Mouse (Mus musculus): Measurements from ENCODE around the gene Zswim4.

Zswim4 gene

GRCm38 (mm10) chr8:84200652-84201544 lies 36.0 kb downstream of the Zswim4 start:
- DNase-seq (ENCODE audit: low spot score in 2 of 2) = peak in 1 of 2 experiments; percentile 27

GRCm38 (mm10) chr8:84200126-84200555 lies 36.7 kb downstream of the Zswim4 start:
- peak in 1 of 2 experiments; percentile 36 for DNase-seq (ENCODE audit: low spot score in 2 of 2)

GRCm38 (mm10) chr8:84199348-84200125 lies 37.3 kb downstream of the Zswim4 start:
- no peak for DNase-seq (ENCODE audit: low spot score in 2 of 2)

GRCm38 (mm10) chr8:84198871-84199270 lies 38.0 kb downstream of the Zswim4 start:
- no peak for DNase-seq (ENCODE audit: low spot score in 2 of 2)

- peak in 1 of 2 experiments; percentile 53 for DNase-seq (ENCODE audit: low spot score in 2 of 2)
Observed at GRCm38 (mm10) chr8:84197922-84198774, 38.7 kb downstream of the Zswim4 start.

GRCm38 (mm10) chr8:84197141-84197921 lies 39.5 kb downstream of the Zswim4 start:
- peak; percentile 70 to 78 for DNase-seq (ENCODE audit: low spot score in 2 of 2)

- no peak for DNase-seq (ENCODE audit: low spot score in 2 of 2)
Observed at GRCm38 (mm10) chr8:84194224-84194743, 42.6 kb downstream of the Zswim4 start.

- no peak for DNase-seq (ENCODE audit: low spot score in 2 of 2)
Observed at GRCm38 (mm10) chr8:84193566-84193965, 43.3 kb downstream of the Zswim4 start.

- no peak for DNase-seq (ENCODE audit: low spot score in 2 of 2)
Observed at GRCm38 (mm10) chr8:84193161-84193560, 43.7 kb downstream of the Zswim4 start.

GRCm38 (mm10) chr8:84192555-84192954 lies 44.3 kb downstream of the Zswim4 start:
- peak in 1 of 2 experiments; percentile 67 for DNase-seq (ENCODE audit: low spot score in 2 of 2)

GRCm38 (mm10) chr8:84192023-84192422 lies 44.8 kb downstream of the Zswim4 start:
- DNase-seq (ENCODE audit: low spot score in 2 of 2) = no peak

GRCm38 (mm10) chr8:84190191-84190867 lies 46.5 kb downstream of the Zswim4 start:
- no peak for DNase-seq (ENCODE audit: low spot score in 2 of 2)

GRCm38 (mm10) chr8:84189603-84190002 lies 47.3 kb downstream of the Zswim4 start:
- DNase-seq (ENCODE audit: low spot score in 2 of 2) = no peak

- DNase-seq (ENCODE audit: low spot score in 2 of 2) = no peak
Observed at GRCm38 (mm10) chr8:84188671-84189070, 48.2 kb downstream of the Zswim4 start.

GRCm38 (mm10) chr8:84187065-84187755 lies 49.6 kb downstream of the Zswim4 start:
- no peak for DNase-seq (ENCODE audit: low spot score in 2 of 2)

GRCm38 (mm10) chr8:84186547-84186946 lies 50.3 kb downstream of the Zswim4 start:
- peak in 1 of 2 experiments; percentile 63 for DNase-seq (ENCODE audit: low spot score in 2 of 2)

GRCm38 (mm10) chr8:84185117-84185516 lies 51.7 kb downstream of the Zswim4 start, which contains the start of gene Nanos3:
Gene Nanos3 (minus strand): TSS chr8:84185217.
- DNase-seq (ENCODE audit: low spot score in 2 of 2) = no peak

- no peak for DNase-seq (ENCODE audit: low spot score in 2 of 2)
Observed at GRCm38 (mm10) chr8:84184085-84185043, 52.5 kb downstream of the Zswim4 start.
